Mouse (Mus musculus) forebrain, embryonic 15.5 days (tissue): Measurements from ENCODE around the gene Olfr993. TPM values are rescaled to one million over a fixed set of nuclear protein-coding genes. Genes with fewer than 3 reads are reported as not detected.

ENCODE experiments used
- ATAC-seq: fragments of 200-750 bp; cut with Nextera tagmentation; replicated peaks from 2 replicates; pipeline ENCODE4 v1.8.0; 2017; ENCODE audit warnings: mild to moderate bottlenecking, moderate TSS enrichment, moderate library complexity
- H3K27ac ChIP-seq: fragments of 300-500 bp; sonication (generic); replicated peaks from 2 replicates; pipeline ENCODE4 v1.5.1; 2015; ENCODE audit warnings: mild to moderate bottlenecking, inconsistent platforms
- H3K27me3 ChIP-seq: fragments of 300-500 bp; sonication (generic); 2 replicates; pipeline ENCODE4 v1.6.1; 2015; ENCODE audit warnings: inconsistent platforms
- H3K36me3 ChIP-seq: fragments of 300-500 bp; sonication (generic); 2 replicates; pipeline ENCODE4 v1.6.1; 2015; ENCODE audit warnings: mild to moderate bottlenecking, inconsistent platforms
- H3K4me1 ChIP-seq: fragments of 300-500 bp; sonication (generic); 2 replicates; pipeline ENCODE4 v1.6.1; 2015; ENCODE audit warnings: inconsistent platforms
- H3K4me2 ChIP-seq: fragments of 300-500 bp; sonication (generic); replicated peaks from 2 replicates; pipeline ENCODE4 v1.6.1; 2015; ENCODE audit warnings: mild to moderate bottlenecking, inconsistent platforms
- H3K4me3 ChIP-seq: fragments of 300-500 bp; sonication (generic); 2 replicates; pipeline ENCODE4 v1.5.1; 2015; ENCODE audit warnings: mild to moderate bottlenecking, inconsistent platforms
- H3K9ac ChIP-seq: fragments of 300-500 bp; sonication (generic); replicated peaks from 2 replicates; pipeline ENCODE4 v1.6.1; 2015; ENCODE audit warnings: mild to moderate bottlenecking, inconsistent platforms
- H3K9me3 ChIP-seq: fragments of 300-500 bp; sonication (generic); 2 replicates; pipeline ENCODE4 v1.6.1; 2016; ENCODE audit warnings: inconsistent platforms
- WGBS: fragments of 180-500 bp; shearing (Covaris S2); methylation state at CpG from one replicate; pipeline ENCODE4 v1.1.7; 2015; ENCODE audit warnings: mixed read lengths; 5-methylcytosine and 5-hydroxymethylcytosine counted together
- polyA plus RNA-seq: library from polyadenylated mRNA; unstranded; fragments of >200 nt; fragmentation: Nextera tagmentation; extraction: Ambion mirVana; gene quantifications from 2 replicates; pipeline ENCODE4 v1.2.1, GENCODE M21; 2015

The Olfr993 gene
- not detected in 2 replicates for polyA plus RNA-seq

DNA sequence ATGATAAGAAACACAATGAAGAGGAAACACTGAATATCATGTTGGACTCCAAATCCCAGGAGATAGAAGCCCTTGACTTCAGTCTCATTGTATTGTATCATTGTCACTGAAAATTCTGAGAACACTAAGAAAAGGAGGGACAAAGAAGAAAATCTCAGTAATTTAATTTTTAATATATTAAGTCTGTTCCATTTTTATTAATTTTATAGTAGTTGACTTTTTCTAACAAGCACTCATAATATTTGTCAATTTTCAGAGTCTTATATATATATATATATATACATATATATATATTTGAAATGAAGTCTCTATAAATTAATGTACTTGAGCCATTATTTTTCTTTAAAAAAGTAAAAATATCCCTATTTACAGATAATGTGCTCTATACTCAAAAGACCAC is at the start of gene Olfr993:
TSS of gene Olfr993 (minus strand) at position 101 of the 400 bp plus-strand sequence.
- Histone ChIP-seq H3K9ac (no peak within 1 kb of the TSS), H3K27ac (no peak within 1 kb of the TSS), H3K4me2 (no peak within 1 kb of the TSS), H3K36me3 (no peaks in the 10 kb centered on the region), H3K4me3 (no peak within 1 kb of the TSS), H3K4me1 (no peaks in the 10 kb centered on the region), H3K27me3 (no peaks in the 10 kb centered on the region), H3K9me3 (no peaks in the 10 kb centered on the region)
- no peak for ATAC-seq

DNA sequence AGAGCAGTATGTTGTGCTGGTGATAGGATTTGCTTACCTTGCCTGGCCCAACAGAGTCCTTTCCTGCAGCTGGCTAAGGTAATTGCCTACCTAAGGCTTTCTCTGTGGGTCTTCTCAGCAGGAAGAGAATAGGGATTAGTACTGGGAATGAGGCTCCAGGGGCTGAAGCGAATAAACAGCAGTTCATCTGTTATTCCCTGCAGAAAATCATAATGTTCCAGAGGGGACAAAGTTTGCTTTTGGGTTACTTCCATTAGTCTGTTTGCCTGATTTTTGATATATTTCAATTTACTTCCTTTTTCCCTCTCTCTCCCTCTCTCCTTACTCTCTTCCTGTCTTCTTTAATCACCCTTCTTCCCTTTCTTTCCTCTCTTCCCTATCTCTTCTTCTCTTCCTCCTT is 28.9 kb upstream of the Olfr993 start, which contains the start of gene Olfr995:
TSS of gene Olfr995 (minus strand) at position 101 of the 400 bp plus-strand sequence.
- Histone ChIP-seq H3K4me2 (no peak within 1 kb of the TSS), H3K36me3 (no peaks in the 10 kb centered on the region), H3K4me1 (no peaks in the 10 kb centered on the region), H3K9ac (no peak within 1 kb of the TSS), H3K27me3 (no peaks in the 10 kb centered on the region), H3K4me3 (no peak within 1 kb of the TSS), H3K27ac (no peak within 1 kb of the TSS), H3K9me3 (no peaks in the 10 kb centered on the region)
- WGBS, result 14% methylated on average over 1 of the region's 1 CpGs
- no peak for ATAC-seq

DNA sequence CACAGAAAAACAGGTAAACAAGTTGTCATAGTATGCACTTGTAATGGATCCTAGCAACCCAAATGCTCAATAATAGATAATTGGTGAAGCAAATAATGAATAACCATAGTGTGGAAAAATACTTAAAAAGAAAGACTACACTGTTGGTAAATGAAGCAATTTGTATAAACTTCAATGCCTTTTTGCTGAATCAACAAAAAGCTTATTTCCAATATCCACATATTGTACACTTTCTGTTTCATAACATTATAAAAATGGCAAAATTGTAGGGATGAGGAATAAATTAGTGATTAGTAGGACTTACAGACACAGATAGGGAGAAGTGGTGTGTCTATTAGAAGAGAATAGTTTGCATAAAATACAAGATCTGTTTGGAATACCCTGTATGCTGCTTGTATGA is 27.9 kb upstream of the Olfr993 start:
- no peaks in the 10 kb centered on the region for H3K4me1 ChIP-seq
- no peaks in the 10 kb centered on the region for H3K9me3 ChIP-seq
- no peak overlapping the region for H3K4me3 ChIP-seq
- ATAC-seq, result no peak
- no peaks in the 10 kb centered on the region for H3K27me3 ChIP-seq
- no peak overlapping the region for H3K27ac ChIP-seq
- H3K36me3 ChIP-seq, result no peaks in the 10 kb centered on the region
- no peak overlapping the region for H3K4me2 ChIP-seq
- no peak overlapping the region for H3K9ac ChIP-seq

DNA sequence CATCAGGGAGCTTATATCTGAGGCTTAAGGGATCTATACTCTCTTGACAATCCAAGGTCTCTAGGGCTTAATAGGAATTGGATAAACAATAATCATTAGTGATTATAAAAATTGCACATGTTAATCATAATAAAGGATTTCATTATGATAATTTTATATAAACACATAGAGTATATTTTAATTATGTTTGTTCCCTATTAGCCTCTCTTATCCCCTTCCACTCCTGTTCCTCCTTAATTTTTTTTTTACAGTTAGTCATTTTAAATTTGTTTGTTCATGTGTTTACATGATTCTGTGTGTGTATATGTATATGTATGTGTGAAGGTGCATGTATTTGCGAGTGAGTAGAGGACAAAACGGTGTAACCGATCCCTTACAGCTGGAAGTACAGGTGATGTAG is 21.7 kb upstream of the Olfr993 start, which contains the start of gene Olfr994:
TSS of gene Olfr994 (minus strand) at position 101 of the 400 bp plus-strand sequence.
- 95% methylated on average over 3 of the region's 3 CpGs for whole genome bisulfite sequencing
- ATAC-seq, result no peak
- Histone ChIP-seq H3K27me3 (no peaks in the 10 kb centered on the region), H3K4me1 (no peaks in the 10 kb centered on the region), H3K4me3 (no peak within 1 kb of the TSS), H3K9ac (no peak within 1 kb of the TSS), H3K9me3 (no peaks in the 10 kb centered on the region), H3K4me2 (no peak within 1 kb of the TSS), H3K27ac (no peak within 1 kb of the TSS), H3K36me3 (no peaks in the 10 kb centered on the region)

DNA sequence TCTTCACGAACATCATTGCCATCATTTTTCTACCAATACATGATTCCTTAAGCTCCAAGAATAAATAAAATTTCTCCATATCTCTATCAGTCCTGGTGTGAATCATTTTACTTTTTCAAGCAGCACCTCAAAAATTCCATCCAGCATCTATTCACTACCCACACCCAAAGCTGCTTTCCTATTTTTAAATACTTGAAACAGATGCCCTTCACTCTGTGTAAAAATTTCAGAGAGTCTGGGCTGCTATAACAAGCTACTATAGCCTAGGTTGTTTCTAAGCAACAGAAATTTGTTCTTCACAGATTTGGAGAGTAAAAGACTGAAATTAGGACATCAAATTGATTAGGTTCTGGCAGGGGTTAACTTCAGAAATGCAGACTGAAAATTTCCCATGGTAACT is 11.2 kb upstream of the Olfr993 start:
- no peak overlapping the region for H3K4me3 ChIP-seq
- no peaks in the 10 kb centered on the region for H3K27me3 ChIP-seq
- no peaks in the 10 kb centered on the region for H3K36me3 ChIP-seq
- H3K4me2 ChIP-seq, result no peak overlapping the region
- H3K27ac ChIP-seq, result no peak overlapping the region
- no peak overlapping the region for H3K9ac ChIP-seq
- no peaks in the 10 kb centered on the region for H3K9me3 ChIP-seq
- ATAC-seq, result no peak
- H3K4me1 ChIP-seq, result no peaks in the 10 kb centered on the region
- WGBS, result 93% methylated on average over 1 of the region's 1 CpGs

DNA sequence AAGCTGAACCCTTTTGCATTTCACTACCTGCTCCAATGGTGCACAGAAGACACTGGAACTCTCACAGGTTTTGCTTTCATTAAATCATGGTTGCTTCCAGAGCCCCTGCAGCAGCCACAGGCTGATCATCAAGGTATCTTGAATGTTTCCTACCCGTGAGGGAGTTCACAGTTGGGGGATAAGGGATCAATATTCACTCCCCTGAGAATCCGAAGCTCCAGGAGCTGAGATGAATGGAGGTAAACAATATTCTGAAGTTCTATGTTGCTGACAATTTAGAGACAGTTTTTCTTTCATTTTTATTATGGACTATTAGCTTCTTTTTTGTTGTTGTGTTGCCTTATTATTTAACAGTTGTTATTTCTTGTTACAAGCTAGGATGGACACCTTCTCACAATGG is 5.3 kb downstream of the Olfr993 start, which contains the start of gene Olfr992:
TSS of gene Olfr992 (minus strand) at position 101 of the 400 bp plus-strand sequence.
- H3K9me3 ChIP-seq, result no peaks in the 10 kb centered on the region
- WGBS, result 57% methylated on average over 2 of the region's 2 CpGs
- ATAC-seq, result no peak

More for the DNA sequence above, 5.3 kb downstream of the Olfr993 start, which contains the start of gene Olfr992:
- Histone ChIP-seq H3K4me3 (no peak within 1 kb of the TSS), H3K27me3 (no peaks in the 10 kb centered on the region), H3K4me2 (no peak within 1 kb of the TSS), H3K27ac (no peak within 1 kb of the TSS), H3K36me3 (no peaks in the 10 kb centered on the region), H3K9ac (no peak within 1 kb of the TSS), H3K4me1 (no peaks in the 10 kb centered on the region)

Other genes starting within 250 kb of the Olfr993 start
- gene Lrrc55, start 217.7 kb downstream of the Olfr993 start, polyA plus RNA-seq, result 10.5 and 10.9 TPM in 2 replicates
- gene Olfr987, start 75.6 kb downstream of the Olfr993 start, polyA plus RNA-seq, result not detected in 2 replicates
- gene Olfr988, start 51.6 kb downstream of the Olfr993 start, polyA plus RNA-seq, result not detected in 2 replicates
- not detected in 2 replicates for gene Olfr992, start 5.4 kb downstream of the Olfr993 start, polyA plus RNA-seq
- not detected in 2 replicates for gene Olfr994, start 21.6 kb upstream of the Olfr993 start, polyA plus RNA-seq
- gene Olfr995, start 28.8 kb upstream of the Olfr993 start, polyA plus RNA-seq, result not detected in 2 replicates
- not detected in 2 replicates for gene 4833423E24Rik, start 104.1 kb upstream of the Olfr993 start, polyA plus RNA-seq
- gene Olfr996, start 164.3 kb upstream of the Olfr993 start, polyA plus RNA-seq, result not detected in 2 replicates
- not detected in 2 replicates for gene Olfr998, start 174.1 kb upstream of the Olfr993 start, polyA plus RNA-seq
- not detected in 2 replicates for gene Olfr1000, start 197.0 kb upstream of the Olfr993 start, polyA plus RNA-seq
- not detected in 2 replicates for gene Olfr1002, start 235.8 kb upstream of the Olfr993 start, polyA plus RNA-seq
- gene Olfr154, start 249.6 kb upstream of the Olfr993 start, polyA plus RNA-seq, result not detected in 2 replicates